Mouse (Mus musculus): ENCODE results near the gene Gpc6. TPM values are rescaled to one million over a fixed set of nuclear protein-coding genes. Genes with fewer than 3 reads are reported as not detected.

The Gpc6 gene
- polyA plus RNA-seq, 1 experiment from 2014 or later: 14.5 TPM

DNA sequence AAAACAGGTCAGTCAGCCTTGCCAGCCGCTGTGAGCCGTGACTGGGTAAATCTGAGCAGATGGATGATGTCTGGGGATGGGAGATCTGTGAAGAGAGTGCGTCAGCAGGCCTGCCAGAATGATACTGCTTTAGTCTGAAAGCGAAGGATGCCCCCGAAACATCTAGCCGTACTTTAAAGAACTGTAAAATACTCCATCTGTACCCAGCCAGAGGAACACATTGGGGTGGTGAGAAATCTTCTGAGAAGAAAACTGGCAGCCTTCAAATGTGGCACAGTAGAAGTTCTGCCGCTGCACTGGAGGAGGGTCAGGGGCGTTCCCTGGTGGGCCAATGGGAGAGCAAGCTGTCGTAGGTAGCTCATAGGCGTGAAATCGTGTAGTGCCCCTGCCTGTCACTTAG is 1033.3 kb downstream of the Gpc6 start:
- 76% methylated on average over 11 of the region's 11 CpGs for WGBS
- Histone ChIP-seq H3K27ac (replicated peaks in 1 of 2; ENCODE audit: control insufficient read depth in 1 of 2, insufficient read depth in 1 of 2, low read depth in 2 of 2, low read length in 2 of 2) (no peak overlapping the region), H3K9ac (ENCODE audit: low read length) (no peak overlapping the region), H3K36me3 (ENCODE audit: control insufficient read depth, insufficient read depth, low read length) (no peaks in the 10 kb centered on the region), H3K4me2 (ENCODE audit: low read length) (no peak overlapping the region), H3K4me3 (ENCODE audit: control insufficient read depth in 1 of 2, insufficient read depth in 1 of 2, low read depth in 1 of 2, low read length in 2 of 2) (no peak overlapping the region), H3K4me1 (ENCODE audit: control insufficient read depth in 2 of 2, insufficient read depth in 2 of 2, low read length in 2 of 2) (no peaks in the 10 kb centered on the region), H3K27me3 (ENCODE audit: control insufficient read depth, insufficient read depth, low read length) (peaks cover 100% of the 10 kb centered on the region), H3K9me3 (ENCODE audit: control insufficient read depth, low read length) (no peaks in the 10 kb centered on the region)
- ATAC-seq (ENCODE audit: insufficient number of reproducible peaks, insufficient read depth, low FRiP score, low read depth): no peak

DNA sequence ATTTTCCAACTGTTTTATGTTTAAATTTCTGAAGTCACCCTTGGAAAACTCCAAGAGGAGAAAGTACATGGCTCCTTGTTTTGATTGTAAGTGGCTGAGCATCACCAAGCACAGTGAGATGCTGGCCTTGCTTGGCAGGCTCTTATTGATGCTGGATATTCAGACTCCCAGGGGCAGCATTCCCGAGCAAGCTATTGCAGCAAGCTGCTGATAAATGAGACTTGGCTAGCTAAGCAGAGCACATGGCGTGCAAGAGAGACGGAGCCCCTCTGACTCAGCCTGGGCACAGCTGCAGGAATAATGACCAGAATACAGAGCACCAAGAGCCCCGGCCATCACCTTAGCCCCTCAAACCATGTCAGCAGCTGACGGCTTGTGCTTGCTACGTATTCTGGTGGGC is 1036.2 kb downstream of the Gpc6 start:
- no peak overlapping the region for H3K27ac ChIP-seq (replicated peaks in 1 of 2; ENCODE audit: control insufficient read depth in 1 of 2, insufficient read depth in 1 of 2, low read depth in 2 of 2, low read length in 2 of 2)
- WGBS: 50% methylated on average over 6 of the region's 6 CpGs
- H3K27me3 ChIP-seq (ENCODE audit: control insufficient read depth, insufficient read depth, low read length): peaks cover 95% of the 10 kb centered on the region
- H3K4me1 ChIP-seq (ENCODE audit: control insufficient read depth in 2 of 2, insufficient read depth in 2 of 2, low read length in 2 of 2): no peaks in the 10 kb centered on the region
- no peak for ATAC-seq (ENCODE audit: insufficient number of reproducible peaks, insufficient read depth, low FRiP score, low read depth)
- H3K36me3 ChIP-seq (ENCODE audit: control insufficient read depth, insufficient read depth, low read length): no peaks in the 10 kb centered on the region
- H3K4me3 ChIP-seq (ENCODE audit: control insufficient read depth in 1 of 2, insufficient read depth in 1 of 2, low read depth in 1 of 2, low read length in 2 of 2): no peak overlapping the region
- no peak overlapping the region for H3K9ac ChIP-seq (ENCODE audit: low read length)
- H3K9me3 ChIP-seq (ENCODE audit: control insufficient read depth, low read length): no peaks in the 10 kb centered on the region
- no peak overlapping the region for H3K4me2 ChIP-seq (ENCODE audit: low read length)

DNA sequence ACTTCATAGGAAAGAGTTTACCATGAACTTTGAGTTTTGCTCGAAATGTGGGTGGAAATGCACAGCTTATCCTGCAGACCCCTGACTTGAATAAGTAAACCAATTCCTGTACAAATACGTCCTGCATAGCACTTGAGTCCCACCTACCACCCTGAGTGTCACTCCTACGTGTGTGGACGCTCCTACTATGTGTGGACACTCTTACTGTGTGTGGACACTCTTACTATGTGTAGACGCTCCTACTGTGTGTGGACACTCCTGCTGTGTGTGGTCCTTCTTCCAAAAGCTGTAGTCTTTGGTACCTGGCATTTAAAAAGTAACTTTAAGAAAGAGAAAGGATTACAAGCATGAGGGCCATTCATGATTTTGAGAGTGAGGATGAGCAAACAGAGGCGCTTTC is 1036.7 kb downstream of the Gpc6 start:
- no peaks in the 10 kb centered on the region for H3K36me3 ChIP-seq (ENCODE audit: control insufficient read depth, insufficient read depth, low read length)
- no peaks in the 10 kb centered on the region for H3K9me3 ChIP-seq (ENCODE audit: control insufficient read depth, low read length)
- H3K9ac ChIP-seq (ENCODE audit: low read length): no peak overlapping the region
- peaks cover 95% of the 10 kb centered on the region for H3K27me3 ChIP-seq (ENCODE audit: control insufficient read depth, insufficient read depth, low read length)
- no peak overlapping the region for H3K4me3 ChIP-seq (ENCODE audit: control insufficient read depth in 1 of 2, insufficient read depth in 1 of 2, low read depth in 1 of 2, low read length in 2 of 2)
- no peaks in the 10 kb centered on the region for H3K4me1 ChIP-seq (ENCODE audit: control insufficient read depth in 2 of 2, insufficient read depth in 2 of 2, low read length in 2 of 2)
- 76% methylated on average over 6 of the region's 6 CpGs for WGBS
- H3K4me2 ChIP-seq (ENCODE audit: low read length): no peak overlapping the region
- ATAC-seq (ENCODE audit: insufficient number of reproducible peaks, insufficient read depth, low FRiP score, low read depth): no peak
- H3K27ac ChIP-seq (replicated peaks in 1 of 2; ENCODE audit: control insufficient read depth in 1 of 2, insufficient read depth in 1 of 2, low read depth in 2 of 2, low read length in 2 of 2): no peak overlapping the region

DNA sequence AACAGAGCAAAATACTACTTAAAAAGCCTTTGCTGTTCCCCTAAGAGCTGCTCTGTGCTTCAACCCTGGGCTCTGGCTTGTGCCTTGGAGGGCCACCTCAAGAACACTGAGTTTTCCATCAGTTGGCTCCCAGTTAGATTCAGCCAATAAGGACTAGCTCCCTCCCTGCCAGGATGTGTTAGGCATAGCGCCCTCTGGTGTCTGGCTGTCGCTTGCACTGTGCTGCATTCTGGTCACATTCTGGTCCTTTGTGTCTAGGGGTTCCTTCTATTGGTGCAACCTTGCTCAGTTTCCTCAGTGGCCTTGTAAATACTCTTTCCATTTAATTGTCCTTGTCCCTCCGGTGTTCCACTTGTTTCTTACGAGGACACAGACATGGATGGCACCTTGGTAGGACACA is 1037.3 kb downstream of the Gpc6 start:
- 57% methylated on average over 4 of the region's 4 CpGs for WGBS
- Histone ChIP-seq H3K27ac (replicated peaks in 1 of 2; ENCODE audit: control insufficient read depth in 1 of 2, insufficient read depth in 1 of 2, low read depth in 2 of 2, low read length in 2 of 2) (no peak overlapping the region), H3K9me3 (ENCODE audit: control insufficient read depth, low read length) (no peaks in the 10 kb centered on the region), H3K27me3 (ENCODE audit: control insufficient read depth, insufficient read depth, low read length) (peaks cover 91% of the 10 kb centered on the region), H3K4me1 (ENCODE audit: control insufficient read depth in 2 of 2, insufficient read depth in 2 of 2, low read length in 2 of 2) (no peaks in the 10 kb centered on the region), H3K36me3 (ENCODE audit: control insufficient read depth, insufficient read depth, low read length) (no peaks in the 10 kb centered on the region), H3K4me2 (ENCODE audit: low read length) (no peak overlapping the region), H3K4me3 (ENCODE audit: control insufficient read depth in 1 of 2, insufficient read depth in 1 of 2, low read depth in 1 of 2, low read length in 2 of 2) (no peak overlapping the region), H3K9ac (ENCODE audit: low read length) (no peak overlapping the region)
- no peak for ATAC-seq (ENCODE audit: insufficient number of reproducible peaks, insufficient read depth, low FRiP score, low read depth)

DNA sequence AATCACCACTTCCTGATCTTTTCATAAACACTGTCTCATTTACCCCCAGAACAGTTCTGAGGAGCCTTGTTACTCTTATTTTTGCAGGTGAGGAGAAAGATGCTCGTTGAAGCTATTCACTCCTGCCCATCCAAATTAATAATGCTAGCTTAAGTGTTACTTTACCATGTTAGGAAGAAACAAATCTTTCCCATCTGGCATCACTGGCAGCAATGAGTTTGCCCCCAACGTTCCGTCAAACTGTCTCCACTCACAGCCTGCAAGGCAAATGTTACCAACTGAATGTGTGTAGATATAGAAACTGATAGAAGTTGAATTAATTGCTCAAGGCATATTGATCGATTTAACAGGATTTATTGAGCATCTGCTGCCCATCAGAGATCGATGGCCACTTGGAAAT is 1047.5 kb downstream of the Gpc6 start:
- peaks cover 69% of the 10 kb centered on the region for H3K27me3 ChIP-seq (ENCODE audit: control insufficient read depth, insufficient read depth, low read length)
- H3K4me2 ChIP-seq (ENCODE audit: low read length): no peak overlapping the region
- no peaks in the 10 kb centered on the region for H3K9me3 ChIP-seq (ENCODE audit: control insufficient read depth, low read length)
- no peak for ATAC-seq (ENCODE audit: insufficient number of reproducible peaks, insufficient read depth, low FRiP score, low read depth)
- H3K4me1 ChIP-seq (ENCODE audit: control insufficient read depth in 2 of 2, insufficient read depth in 2 of 2, low read length in 2 of 2): no peaks in the 10 kb centered on the region
- H3K4me3 ChIP-seq (ENCODE audit: control insufficient read depth in 1 of 2, insufficient read depth in 1 of 2, low read depth in 1 of 2, low read length in 2 of 2): no peak overlapping the region
- H3K27ac ChIP-seq (replicated peaks in 1 of 2; ENCODE audit: control insufficient read depth in 1 of 2, insufficient read depth in 1 of 2, low read depth in 2 of 2, low read length in 2 of 2): no peak overlapping the region
- no peak overlapping the region for H3K9ac ChIP-seq (ENCODE audit: low read length)
- H3K36me3 ChIP-seq (ENCODE audit: control insufficient read depth, insufficient read depth, low read length): no peaks in the 10 kb centered on the region
- 84% methylated on average over 5 of the region's 5 CpGs for WGBS

DNA sequence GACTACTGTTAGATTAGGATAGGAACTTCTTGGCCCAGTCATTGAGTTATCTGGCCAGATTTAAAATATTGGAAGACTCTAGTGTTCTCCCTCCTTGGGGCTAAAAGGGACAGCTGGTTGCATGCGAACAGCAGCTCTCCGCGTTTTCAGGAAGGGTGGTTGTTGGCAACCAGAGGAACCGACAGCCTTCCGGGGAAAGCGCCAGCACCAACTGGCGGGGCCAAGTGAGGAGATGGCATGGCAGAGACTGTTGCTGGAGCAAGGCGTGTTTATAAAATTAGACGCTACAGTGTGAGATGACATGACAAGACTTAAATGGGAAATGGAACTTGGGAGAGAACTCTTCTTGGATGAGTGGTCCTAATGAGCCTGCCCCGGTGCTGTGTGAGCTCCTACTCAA is 1056.4 kb downstream of the Gpc6 start:
- 91% methylated on average over 10 of the region's 10 CpGs for WGBS
- peaks cover 4% of the 10 kb centered on the region for H3K9me3 ChIP-seq (ENCODE audit: control insufficient read depth, low read length)
- H3K27me3 ChIP-seq (ENCODE audit: control insufficient read depth, insufficient read depth, low read length): peaks cover 63% of the 10 kb centered on the region
- no peaks in the 10 kb centered on the region for H3K36me3 ChIP-seq (ENCODE audit: control insufficient read depth, insufficient read depth, low read length)
- no peaks in the 10 kb centered on the region for H3K4me1 ChIP-seq (ENCODE audit: control insufficient read depth in 2 of 2, insufficient read depth in 2 of 2, low read length in 2 of 2)
- no peak for ATAC-seq (ENCODE audit: insufficient number of reproducible peaks, insufficient read depth, low FRiP score, low read depth)
- no peak overlapping the region for H3K27ac ChIP-seq (replicated peaks in 1 of 2; ENCODE audit: control insufficient read depth in 1 of 2, insufficient read depth in 1 of 2, low read depth in 2 of 2, low read length in 2 of 2)
- H3K4me3 ChIP-seq (ENCODE audit: control insufficient read depth in 1 of 2, insufficient read depth in 1 of 2, low read depth in 1 of 2, low read length in 2 of 2): no peak overlapping the region
- no peak overlapping the region for H3K4me2 ChIP-seq (ENCODE audit: low read length)
- no peak overlapping the region for H3K9ac ChIP-seq (ENCODE audit: low read length)

DNA sequence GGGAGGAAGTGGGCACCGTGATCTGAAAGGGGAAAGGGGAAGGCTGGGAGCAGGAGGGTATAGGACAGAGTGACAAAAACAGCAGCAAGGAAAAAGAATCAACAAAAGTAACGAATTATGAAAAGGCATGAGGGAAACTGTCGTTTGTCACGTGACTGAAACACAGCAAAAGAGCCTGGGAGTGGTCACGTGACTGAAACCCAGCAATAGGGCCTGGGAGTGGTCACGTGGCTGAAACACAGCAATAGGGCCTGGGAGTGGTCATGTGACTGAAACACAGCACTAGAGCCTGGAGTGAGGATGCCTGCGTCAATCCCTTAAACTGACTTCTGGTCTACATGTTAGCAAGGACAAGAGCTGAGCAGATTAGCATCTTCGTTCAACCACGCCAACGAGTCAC is 1063.3 kb downstream of the Gpc6 start:
- Histone ChIP-seq H3K9ac (ENCODE audit: low read length) (no peak overlapping the region), H3K27ac (replicated peaks in 1 of 2; ENCODE audit: control insufficient read depth in 1 of 2, insufficient read depth in 1 of 2, low read depth in 2 of 2, low read length in 2 of 2) (no peak overlapping the region), H3K27me3 (ENCODE audit: control insufficient read depth, insufficient read depth, low read length) (peaks cover 91% of the 10 kb centered on the region), H3K4me2 (ENCODE audit: low read length) (no peak overlapping the region), H3K4me3 (ENCODE audit: control insufficient read depth in 1 of 2, insufficient read depth in 1 of 2, low read depth in 1 of 2, low read length in 2 of 2) (no peak overlapping the region), H3K36me3 (ENCODE audit: control insufficient read depth, insufficient read depth, low read length) (no peaks in the 10 kb centered on the region), H3K9me3 (ENCODE audit: control insufficient read depth, low read length) (no peaks in the 10 kb centered on the region), H3K4me1 (ENCODE audit: control insufficient read depth in 2 of 2, insufficient read depth in 2 of 2, low read length in 2 of 2) (no peaks in the 10 kb centered on the region)
- 84% methylated on average over 10 of the region's 10 CpGs for WGBS
- ATAC-seq (ENCODE audit: insufficient number of reproducible peaks, insufficient read depth, low FRiP score, low read depth): no peak

DNA sequence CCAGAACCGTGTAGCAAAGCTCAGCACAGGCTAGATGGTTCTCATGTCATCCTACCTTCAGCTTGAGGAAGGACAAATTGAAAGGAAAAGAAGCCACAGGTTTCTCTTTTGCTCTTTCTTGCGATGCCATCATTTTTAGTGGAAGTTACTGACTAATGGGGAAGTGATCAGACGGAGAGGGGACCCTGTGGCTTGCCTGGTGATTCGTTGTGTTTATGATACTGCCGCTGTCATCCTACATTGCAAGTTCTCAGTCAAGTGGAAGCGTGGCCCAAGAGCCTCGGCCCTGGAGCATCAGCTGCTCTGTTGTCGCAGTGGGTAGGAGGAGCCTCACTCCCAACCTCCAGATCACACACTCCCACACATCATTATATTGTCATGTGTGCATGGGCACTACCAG is 1065.1 kb downstream of the Gpc6 start:
- no peak for ATAC-seq (ENCODE audit: insufficient number of reproducible peaks, insufficient read depth, low FRiP score, low read depth)
- H3K4me2 ChIP-seq (ENCODE audit: low read length): no peak overlapping the region
- H3K27me3 ChIP-seq (ENCODE audit: control insufficient read depth, insufficient read depth, low read length): peaks cover 87% of the 10 kb centered on the region
- H3K9ac ChIP-seq (ENCODE audit: low read length): no peak overlapping the region
- H3K9me3 ChIP-seq (ENCODE audit: control insufficient read depth, low read length): no peaks in the 10 kb centered on the region
- H3K36me3 ChIP-seq (ENCODE audit: control insufficient read depth, insufficient read depth, low read length): no peaks in the 10 kb centered on the region
- no peak overlapping the region for H3K4me3 ChIP-seq (ENCODE audit: control insufficient read depth in 1 of 2, insufficient read depth in 1 of 2, low read depth in 1 of 2, low read length in 2 of 2)
- WGBS: 72% methylated on average over 8 of the region's 8 CpGs
- no peaks in the 10 kb centered on the region for H3K4me1 ChIP-seq (ENCODE audit: control insufficient read depth in 2 of 2, insufficient read depth in 2 of 2, low read length in 2 of 2)
- no peak overlapping the region for H3K27ac ChIP-seq (replicated peaks in 1 of 2; ENCODE audit: control insufficient read depth in 1 of 2, insufficient read depth in 1 of 2, low read depth in 2 of 2, low read length in 2 of 2)

All from heart, embryonic 14.5 days (tissue).